Mouse (Mus musculus) left cerebral cortex, postnatal 4 days (tissue): ENCODE data around the gene Dnah2. TPM values are rescaled to one million over a fixed set of nuclear protein-coding genes. Genes with fewer than 3 reads are reported as not detected.
"Not testable (repeated sequence)": the region's sequence is repeated elsewhere in the genome, so short reads cannot be mapped to it uniquely, and the experiment has no call there.

Experiments
- DNase-seq: peaks from one replicate; pipeline ENCODE4 v3.0.0-alpha.2; 2022
- intact Hi-C: fragments of 180-260 bp; cut with DNase I; formaldehyde crosslinking; loops from one replicate; pipeline ENCODE4 v1.15.1; 2025
- total RNA-seq, 2 experiments: library from RNA; stranded (reverse); gene quantifications; 2 replicates each; pipeline ENCODE4 v1.2.3; 2021

Gene Dnah2
- total RNA-seq, 2 experiments from 2014 or later = 9.3 to 9.7 TPM

DNA sequence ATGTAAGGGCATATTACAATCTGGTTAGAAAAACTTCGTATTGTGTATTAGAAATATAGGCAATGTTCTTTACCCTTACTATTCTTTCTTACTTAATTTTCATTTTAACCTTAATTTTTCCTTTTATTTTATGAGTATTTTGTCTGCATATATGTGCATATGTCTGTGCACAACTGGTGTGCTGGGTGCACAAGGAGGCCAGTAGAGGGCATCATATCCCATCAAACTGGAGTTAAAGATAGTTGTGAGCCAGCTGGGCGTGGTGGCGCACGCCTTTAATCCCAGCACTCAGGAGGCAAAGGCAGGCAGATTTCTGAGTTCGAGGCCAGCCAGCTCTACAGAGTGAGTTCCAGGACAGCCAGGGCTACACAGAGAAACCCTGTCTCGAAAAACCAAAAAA lies 18.2 kb downstream of the Dnah2 start:
- intact Hi-C loops, DNase-seq: not testable (repeated sequence)

DNA sequence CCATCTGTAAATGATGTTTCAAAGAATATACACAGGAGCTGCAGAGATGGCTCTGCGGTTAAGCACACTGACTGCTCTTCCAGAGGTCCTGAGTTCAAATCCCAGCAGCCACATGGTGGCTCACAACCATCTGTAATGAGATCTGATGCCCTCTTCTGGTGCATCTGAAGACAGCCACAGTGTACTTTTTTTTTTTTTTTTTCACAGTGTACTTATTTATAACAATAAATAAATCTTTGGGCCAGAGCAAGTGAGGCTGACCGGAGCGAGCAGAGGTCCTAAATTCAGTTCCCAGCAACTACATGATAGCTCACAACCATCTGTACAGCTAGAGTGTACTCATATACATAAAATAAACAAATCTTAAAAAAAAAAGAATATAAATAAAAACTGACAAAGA lies 18.6 kb downstream of the Dnah2 start:
- DNase-seq, intact Hi-C loops: not testable (repeated sequence)

DNA sequence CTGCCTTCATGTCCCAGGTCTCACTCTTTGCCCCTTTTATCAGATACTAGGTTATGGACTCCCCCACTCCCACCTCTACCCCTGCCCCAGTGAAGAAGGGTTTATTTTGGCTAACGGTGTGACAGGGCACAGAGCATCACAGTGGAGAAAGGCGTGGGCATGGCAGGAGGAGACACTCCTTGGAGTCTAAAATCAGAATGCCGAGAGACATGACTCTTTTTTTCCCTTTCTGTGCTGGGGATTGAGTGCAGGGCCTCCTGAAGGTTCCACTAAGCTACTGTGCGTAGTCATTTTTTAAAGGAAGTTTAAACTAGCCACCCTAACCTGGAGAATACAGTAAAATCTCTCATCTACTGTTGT lies 20.9 kb downstream of the Dnah2 start:
- intact Hi-C loops = no loop called here

DNA sequence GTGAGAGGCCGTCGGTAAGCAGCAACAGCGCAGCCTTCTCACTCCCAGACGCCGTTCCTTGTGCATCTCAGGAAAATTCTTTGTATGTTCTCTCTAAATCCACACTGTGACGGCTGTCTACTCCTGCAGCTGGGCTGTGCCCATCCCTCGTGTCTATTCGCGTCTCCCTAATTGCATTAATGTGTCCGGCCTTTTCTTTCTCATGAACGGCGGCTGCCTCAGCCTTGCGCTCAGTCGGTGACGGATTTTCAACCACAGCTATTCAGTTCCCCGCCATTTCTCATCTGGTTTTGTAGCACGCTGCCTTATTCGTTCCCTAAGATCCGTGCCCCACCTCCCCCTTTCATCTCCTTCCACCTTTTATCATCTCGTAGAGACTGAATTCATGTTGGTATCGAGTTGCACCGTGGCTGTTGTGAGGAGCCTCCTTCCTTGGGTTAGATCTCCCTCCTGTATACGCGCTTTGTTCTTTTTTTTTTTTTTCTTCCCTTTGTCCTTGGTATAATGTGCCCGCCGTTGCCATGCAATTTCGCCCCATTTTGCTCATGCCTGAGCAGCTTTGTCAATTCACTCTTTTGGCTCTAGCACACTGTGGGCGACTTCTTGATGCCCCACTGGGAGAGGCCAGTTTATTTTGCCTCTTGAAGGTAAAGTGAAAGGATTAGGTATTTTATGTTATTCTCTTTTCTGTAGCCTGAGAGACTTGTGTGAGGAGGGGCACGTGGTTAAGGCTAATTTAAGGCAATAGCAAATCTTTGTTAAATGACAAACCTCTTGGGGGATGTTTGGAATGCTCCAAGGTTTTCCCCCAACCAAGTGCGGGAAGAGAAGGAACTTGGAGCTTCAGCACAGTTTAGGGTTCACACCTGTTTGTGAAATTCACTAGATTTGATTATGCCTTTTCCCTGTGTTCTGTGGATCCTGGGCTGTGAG lies 21.5 kb downstream of the Dnah2 start:
- intact Hi-C loops = no loop called here
- no peak for DNase-seq

More for the DNA sequence above, 20.9 kb downstream of the Dnah2 start:
- no peak for DNase-seq

DNA sequence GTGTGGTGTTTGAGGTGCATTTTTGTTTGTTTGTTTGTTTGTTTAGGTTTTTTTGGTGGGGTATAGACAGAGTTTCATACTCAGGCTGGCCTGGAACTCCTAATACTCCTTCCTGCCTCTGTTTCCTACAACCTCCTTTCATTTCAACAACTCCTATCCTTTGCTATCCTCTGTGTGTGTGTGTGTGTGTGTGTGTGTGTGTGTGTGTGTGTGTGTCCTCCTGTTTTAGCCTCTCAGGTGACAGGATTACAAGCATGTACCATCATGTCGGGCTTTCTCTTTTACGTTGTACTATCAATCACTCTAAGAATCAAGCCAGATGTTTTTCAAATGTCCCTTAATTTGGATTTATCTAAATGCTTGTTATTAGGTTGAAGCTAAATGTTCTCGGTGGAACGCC lies 22.3 kb downstream of the Dnah2 start:
- intact Hi-C loops = no loop called here
- no peak for DNase-seq

DNA sequence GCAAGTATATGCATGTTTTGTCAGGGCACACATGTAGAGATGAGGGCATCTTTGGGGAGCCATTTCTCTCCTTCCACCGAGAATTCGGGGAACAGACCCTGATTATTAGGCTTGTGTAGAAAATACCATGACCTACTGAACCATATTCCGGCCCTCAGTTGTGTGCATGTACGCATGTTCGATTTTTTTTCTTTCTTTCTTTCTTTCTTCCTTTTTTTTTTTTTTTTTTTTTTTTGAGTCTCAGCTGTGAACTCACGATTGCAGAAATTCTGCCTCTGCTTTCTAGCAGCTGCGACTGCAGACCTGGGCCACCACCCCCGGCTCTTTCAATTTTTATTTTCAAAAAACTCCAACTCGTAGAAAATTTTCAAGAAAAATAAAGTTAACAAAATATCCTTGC lies 23.2 kb downstream of the Dnah2 start:
- intact Hi-C loops = no loop called here
- no peak for DNase-seq

DNA sequence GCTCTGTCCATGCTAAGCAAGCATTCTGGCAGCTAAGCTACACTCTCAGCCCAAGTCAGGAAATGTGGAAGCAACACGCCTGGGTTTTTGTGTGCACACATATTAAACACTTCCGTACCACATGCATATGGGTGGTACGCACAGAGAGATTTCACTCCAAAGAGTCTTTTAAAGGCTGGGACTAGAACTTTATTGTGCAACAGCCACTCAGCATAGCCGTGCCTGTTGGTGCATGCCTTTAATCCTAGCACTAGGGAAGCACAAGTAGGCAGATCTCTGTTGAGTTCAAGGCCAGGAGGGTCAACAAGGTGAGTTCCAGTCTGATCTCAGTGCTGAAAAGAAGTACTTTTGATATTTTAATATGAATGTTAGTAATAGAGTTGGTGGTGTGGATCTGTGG lies 25.3 kb downstream of the Dnah2 start:
- intact Hi-C loops = no loop called here
- no peak for DNase-seq

DNA sequence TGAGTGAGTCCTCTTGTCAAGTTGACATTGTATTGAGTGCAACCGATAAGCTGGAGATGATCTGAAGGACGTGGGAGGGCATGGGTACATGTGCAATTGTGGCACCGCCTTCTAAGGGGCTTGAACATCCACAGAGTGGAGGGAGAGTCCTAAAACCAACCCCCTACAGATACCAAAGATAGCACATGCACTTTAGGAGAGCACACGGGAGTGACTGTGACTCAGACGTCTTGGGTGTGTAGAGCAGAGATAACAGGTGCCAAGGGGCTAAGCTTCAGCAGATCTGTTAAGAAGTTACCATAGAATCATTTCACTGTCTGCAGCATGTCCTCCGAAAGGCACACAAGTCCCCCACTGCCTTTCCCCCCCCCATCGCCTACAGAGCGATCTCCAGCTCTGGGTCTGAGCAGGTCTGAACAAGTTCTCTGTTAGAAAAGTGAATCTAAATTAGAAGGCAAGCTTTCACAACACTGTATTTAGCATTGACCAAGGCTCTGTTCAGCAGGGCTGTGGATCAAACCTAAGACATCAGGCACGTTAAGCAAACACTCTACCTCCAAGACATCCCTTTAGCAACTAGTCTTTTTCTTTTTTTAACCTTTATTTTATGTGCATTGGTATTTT lies 27.3 kb downstream of the Dnah2 start:
- no peak for DNase-seq
- intact Hi-C loops = no loop called here

DNA sequence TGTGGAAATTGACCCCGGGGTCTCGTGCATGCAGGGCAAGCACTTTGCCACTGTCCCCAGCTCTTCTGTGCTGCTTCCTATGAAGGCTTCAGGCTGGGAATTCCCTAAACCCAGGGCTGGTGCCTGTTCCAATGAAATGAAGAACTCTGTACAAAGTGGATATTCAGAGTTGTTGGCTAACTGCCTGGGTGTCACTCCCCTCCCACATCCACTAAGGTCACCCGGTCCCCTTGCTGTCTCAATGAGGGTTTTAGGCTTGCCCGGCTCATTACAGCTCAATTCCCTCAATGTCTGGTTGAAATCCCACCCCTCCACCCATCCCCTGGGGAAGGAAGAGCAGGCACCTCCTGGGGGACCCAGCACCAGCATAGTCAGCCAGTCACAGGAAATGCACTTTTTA lies 28.9 kb downstream of the Dnah2 start:
- intact Hi-C loops = no loop called here
- DNase-seq = no peak

DNA sequence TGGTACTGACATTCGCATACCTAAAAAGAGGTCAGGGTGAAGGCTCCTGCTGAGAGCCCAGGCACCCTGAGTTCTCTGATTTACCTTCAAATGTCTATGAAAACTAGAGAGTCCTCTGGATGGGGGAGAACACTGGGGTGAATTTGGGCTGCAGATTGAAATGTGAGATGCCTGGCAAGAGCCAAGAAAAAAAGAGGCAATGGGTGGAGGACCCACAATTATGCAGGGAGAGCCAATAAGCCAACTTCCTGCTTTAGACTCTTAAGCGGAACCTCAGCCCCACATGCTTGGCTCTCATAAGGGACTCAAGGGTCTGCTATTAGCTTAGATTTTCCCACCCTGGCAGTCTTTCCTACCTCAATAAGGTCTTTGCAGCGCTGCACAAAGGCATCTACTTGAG lies 32.2 kb downstream of the Dnah2 start:
- intact Hi-C loops = no loop called here
- no peak for DNase-seq

DNA sequence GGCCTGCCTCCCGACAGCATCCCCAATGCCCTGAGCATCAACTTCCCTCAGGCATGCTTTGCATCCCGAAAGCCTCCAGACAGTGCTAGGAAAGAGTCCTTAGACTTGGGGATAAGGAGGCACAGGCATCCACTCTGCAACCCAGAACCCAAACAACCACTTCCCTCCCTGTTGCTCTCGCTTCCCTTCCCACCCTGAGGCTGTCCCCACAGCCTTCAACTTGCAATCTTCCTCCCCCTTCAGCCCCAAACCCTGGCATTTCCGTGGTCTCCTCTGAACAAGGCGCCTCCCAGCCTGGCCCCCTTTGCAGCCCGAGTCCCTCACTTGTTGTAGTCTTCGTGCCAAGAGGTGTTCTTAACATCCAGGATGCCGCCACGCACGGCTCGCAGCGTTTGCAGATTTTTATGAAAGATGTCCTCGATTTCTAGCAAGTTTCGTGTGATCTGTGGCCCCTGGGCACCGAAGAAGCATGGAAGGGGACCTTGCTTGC lies 32.7 kb downstream of the Dnah2 start:
- DNase-seq = no peak
- intact Hi-C loops = no loop called here

DNA sequence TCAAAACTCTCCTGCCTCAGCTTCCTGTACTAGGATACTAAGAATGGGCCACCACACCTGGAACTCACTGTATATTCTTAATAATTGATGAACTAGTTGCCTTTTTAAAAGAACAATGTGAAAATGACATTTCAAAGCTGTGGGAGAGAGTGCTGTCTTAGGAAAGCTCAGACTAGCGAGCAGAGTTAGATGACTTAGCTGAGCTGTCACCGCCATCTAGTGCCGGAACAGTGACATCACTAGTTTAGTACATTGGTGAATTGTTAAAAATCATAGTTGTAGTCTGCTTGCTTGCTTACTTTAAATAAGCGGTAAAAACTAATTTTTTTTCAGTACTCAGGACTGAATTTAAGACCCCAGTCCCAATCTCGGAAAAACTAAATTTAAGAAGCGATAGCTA lies 35.1 kb downstream of the Dnah2 start:
- peak; percentile 66 for DNase-seq
- intact Hi-C loops = loop anchor here (5.0 kb wide), 2 partner anchors 107 to 247 kb away; no protein-coding TSS in a partner anchor

DNA sequence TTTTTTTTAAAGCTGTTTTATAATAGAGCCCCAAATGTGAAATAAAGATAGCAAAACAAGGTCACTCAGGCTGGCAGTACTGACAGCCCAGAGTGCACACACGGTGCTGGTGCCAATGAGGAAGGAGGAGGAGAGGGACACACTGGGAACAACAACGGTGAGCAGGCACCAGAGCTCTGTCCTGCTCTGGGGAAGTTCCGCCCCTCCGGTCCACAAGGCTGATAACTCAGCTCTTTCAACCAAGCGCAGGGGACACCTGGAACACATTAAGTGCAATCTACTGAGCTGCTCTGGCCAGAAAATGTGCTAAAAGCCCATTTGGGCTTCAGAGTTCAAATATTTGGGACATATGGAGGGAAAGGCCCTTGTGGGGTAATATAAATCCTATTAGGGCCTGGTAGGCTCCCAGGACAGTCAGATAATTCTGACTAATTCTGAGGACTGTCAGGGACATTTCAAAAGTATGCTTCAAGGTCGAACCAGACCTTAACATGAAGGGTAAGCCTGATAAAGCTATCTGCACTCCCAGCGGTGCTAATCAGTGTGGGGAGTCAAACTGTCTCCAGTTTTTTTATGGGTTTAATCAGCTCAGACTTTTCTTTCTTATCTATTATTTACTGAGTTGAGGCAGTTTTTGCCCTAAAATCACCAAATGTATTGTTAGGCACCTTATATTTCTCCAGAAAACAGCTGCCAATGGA lies 38.0 kb downstream of the Dnah2 start:
- DNase-seq = no peak
- intact Hi-C loops = loop anchor here (5.0 kb wide), 2 partner anchors 104 to 244 kb away; no protein-coding TSS in a partner anchor

DNA sequence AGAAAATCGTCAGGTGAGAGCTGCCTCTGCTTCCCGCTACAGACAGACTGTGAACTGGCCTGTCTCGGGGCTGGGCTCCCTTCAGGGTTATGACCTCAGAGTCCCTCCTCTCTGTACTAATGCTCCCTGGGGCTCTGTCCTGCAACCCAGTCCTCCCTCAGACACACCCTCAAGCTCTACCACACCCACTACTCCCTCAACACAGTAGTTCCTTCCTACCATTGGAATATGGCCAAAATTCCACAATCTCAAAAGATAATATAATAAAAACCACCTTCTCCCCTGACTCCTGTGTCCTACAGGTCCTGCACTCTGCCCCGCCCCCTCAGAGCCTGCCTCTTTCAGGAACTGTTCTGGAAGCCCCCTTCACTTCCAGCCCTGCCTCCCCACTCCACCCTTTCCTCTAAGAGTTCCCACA lies 45.0 kb downstream of the Dnah2 start:
- no peak for DNase-seq
- intact Hi-C loops = no loop called here

DNA sequence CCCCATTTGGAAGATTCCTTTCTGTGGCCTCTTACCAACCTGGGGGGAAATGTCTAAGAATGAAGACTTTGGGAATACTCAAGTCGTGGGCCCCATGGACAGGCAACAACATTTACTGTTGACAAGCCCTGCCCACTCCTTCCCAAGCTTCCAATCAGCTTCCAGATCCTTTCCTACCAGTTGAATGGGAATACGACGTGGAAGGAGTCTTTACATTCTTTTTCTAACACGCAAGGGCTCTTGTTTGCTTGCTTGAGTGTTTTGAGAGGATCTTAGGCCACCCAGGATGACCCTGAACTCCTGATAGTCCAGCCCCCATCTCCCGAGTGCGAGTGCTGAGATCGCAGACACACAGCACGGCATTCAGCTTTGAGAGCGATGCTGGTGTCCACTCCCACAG lies 47.4 kb downstream of the Dnah2 start:
- no peak for DNase-seq
- intact Hi-C loops = no loop called here

DNA sequence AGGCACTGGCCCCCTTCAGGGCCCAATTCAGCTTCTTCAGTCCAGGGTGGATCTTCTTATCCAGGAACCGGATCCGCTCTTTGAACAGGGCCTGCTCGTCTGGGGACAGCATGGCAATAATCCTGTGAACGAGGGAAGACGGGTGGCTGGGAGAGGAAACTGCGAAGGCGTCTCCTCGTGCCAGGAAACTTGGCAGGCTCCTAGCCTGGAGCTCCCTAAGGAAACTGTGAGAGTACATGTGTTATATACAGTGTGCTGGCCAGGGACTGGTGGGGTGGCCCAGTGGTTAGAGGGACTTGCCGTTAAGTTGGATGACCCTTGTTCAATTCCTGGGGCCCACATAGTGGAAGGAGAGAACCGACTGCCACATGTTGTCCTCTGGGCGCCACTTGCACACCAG lies 49.8 kb downstream of the Dnah2 start:
- DNase-seq = no peak

DNA sequence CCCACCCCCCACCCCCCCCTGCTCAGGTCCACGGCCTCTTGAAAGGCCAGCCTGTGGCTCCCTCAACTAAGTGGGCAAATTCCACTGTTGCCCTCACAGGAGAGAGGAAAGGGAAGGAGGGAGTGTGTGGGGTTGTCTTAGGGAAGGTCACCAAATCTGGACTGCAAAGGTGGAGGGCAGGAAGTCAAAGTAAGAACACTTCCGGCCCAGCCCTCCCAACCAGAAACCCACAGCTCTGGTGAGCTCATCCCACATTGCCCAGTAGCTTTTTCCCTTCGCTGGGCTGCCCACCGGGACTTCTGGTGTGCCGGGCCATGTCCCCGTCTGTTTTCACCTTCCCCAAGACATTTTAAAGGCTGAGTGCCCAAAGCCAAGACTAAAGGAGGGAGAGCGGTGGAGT lies 57.2 kb downstream of the Dnah2 start:
- intact Hi-C loops = no loop called here

More for the DNA sequence above, 49.8 kb downstream of the Dnah2 start:
- intact Hi-C loops = no loop called here

DNA sequence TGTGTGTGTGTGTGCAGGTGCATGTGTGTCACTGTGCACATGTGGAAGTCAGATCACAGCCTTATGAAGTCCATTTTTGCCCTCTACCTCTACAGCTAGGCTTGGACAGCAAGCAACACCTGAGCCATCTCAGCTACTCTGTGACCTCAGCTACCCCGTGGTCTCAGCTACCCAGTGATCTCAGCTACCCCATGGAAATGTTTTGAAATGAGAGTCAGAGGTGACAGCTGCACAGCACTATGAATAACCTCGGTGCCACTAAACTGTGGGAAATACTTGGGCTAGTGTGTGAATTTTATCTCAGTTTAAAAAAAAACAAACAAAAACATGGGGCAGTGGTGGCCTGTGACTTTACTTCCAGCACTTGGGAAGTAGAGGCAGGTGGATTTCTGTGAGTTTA lies 58.0 kb downstream of the Dnah2 start:
- intact Hi-C loops = no loop called here
- DNase-seq = no peak

More for the DNA sequence above, 57.2 kb downstream of the Dnah2 start:
- no peak for DNase-seq

DNA sequence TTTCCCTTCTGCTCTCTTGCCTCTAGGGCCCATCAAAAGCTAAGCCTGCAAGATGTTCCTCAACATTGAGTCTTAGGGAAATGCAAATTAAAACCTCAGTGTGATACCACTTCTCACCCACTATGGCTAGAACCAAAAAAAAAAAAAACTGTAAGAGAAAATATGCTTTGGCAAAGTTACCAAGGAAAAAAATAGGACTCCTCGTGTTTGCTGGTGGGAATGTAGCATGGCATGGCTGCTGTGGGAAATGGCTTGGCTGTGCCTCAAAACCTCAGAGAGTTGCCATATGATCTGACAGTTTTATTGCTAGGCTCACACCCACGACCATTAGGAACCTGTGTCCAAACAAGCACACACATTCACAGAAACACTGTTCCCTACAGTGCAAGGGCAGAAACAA lies 61.4 kb downstream of the Dnah2 start:
- no peak for DNase-seq
- intact Hi-C loops = no loop called here

DNA sequence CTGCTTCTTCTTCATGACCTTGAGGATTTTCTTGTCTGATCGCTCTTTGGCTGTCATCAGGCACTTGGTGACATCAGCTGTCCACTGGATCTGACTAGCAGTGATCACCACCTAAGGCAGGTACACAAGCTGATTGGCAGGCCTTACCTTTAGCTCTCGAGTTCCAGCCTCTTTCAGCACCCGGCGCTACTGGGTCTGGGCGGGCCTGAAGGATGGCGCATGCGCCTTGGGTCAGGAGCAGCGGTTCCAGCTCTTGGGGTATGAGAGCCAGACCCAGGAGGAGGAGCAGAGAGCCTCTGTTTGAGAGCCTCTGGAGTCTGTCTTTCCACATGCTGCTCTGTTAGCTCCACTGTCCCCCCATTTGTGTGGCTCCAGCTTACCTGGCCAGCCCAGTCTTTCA lies 71.3 kb downstream of the Dnah2 start:
- no peak for DNase-seq
- intact Hi-C loops = no loop called here

DNA sequence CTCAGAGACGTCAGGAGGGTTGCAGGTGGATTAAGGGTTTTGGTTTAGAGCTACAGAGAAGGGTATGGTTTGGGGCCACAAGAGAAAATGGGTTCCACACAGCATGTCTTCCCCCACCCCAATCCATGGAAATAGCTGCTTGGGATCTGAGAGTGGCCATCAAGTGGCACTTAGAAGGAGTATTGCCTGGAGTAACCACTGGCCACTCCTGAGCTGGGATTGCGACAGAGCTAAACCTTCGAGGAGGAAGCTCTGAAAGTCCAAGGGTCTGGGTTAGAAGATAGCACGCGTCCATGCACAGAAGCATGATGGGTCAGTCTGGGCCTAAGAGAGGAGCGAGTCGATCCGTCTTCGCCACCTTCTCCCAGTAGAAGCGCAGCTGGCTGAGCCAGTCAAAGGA lies 72.1 kb downstream of the Dnah2 start:
- no peak for DNase-seq
- intact Hi-C loops = no loop called here
